Mouse (Mus musculus): ENCODE data around the gene Cln5.

- TF ChIP-seq POLR2A (IDR thresholded peaks at IDR 0.05; ENCODE audit: control insufficient read depth, low read depth, low read length) (no peak), CTCF (IDR thresholded peaks at IDR 0.05; ENCODE audit: control insufficient read depth, insufficient read depth, insufficient replicate concordance, low read depth, low read length) (no peak)
Observed at GRCm38 (mm10) chr14:103102731-103103335, 32.8 kb downstream of the Cln5 start.

Measured in testis, adult 2 months (tissue).